Mouse (Mus musculus): ENCODE data around the gene Shisa5. TPM values are rescaled to one million over a fixed set of nuclear protein-coding genes. Genes with fewer than 3 reads are reported as not detected.
A peak's percentile ranks its signal among the peaks of the same experiment; 100 is the strongest.

Shisa5 gene
- polyA plus RNA-seq, 1 experiment from 2014 or later = 122 TPM

DNA sequence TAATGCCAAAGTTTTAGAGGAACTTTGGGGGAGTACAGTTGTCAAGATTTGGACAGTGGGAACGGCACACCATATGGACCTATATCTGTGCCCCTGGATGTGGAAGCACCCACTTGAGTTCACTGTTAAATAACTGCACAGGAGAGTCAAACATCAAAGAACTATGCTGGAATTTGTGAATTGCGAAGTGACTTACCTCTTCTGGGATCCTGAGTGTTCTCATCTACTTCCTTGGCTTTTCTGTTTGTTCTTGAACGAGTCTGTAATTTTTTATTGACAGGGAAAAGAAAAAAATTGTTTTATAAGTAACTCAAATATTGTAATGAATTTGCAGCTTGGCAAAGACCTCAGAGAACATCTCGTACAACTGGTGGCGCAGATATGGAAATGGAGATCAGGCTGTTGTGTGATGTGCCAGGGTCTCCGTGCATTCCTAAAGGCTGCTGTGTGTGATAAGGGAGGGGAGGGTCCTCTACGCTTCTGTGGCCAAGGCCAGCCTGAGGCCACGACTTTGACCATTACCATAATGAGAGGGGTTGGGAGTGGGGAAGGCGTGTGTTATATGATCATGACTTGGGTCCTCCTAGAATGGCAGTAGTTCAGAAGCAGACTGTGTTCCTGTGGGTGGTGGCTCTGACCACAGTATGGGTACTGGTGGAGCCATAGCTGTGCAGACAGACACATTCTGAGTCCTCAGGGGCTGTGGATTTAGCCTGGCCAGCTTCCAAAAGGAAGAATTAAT lies 45.6 kb upstream of the Shisa5 start:
- 57% methylated on average over 9 of the region's 9 CpGs for WGBS
- DNase-seq (ENCODE audit: low spot score) = no peak
- no peaks in the 10 kb centered on the region for H3K27me3 ChIP-seq (ENCODE audit: insufficient read depth, low read length)
- no peak for TF ChIP-seq CTCF (IDR thresholded peaks at IDR 0.05; ENCODE audit: low read depth)
- no peak overlapping the region for H3K4me3 ChIP-seq (replicated peaks; ENCODE audit: low read depth, low read length)
- no peak overlapping the region for H3K27ac ChIP-seq
- no peak overlapping the region for H3K9ac ChIP-seq (ENCODE audit: low read depth, low read length)
- peaks cover 19% of the 10 kb centered on the region; the same call in 1 of the 2 replicates for H3K4me1 ChIP-seq (replicated peaks; ENCODE audit: insufficient read depth, low read length)
- H3K36me3 ChIP-seq (ENCODE audit: insufficient read depth, low read length) = no peaks in the 10 kb centered on the region
- no peak for ATAC-seq (replicated peaks; ENCODE audit: low FRiP score, low read depth)
- no peaks in the 10 kb centered on the region for H3K9me3 ChIP-seq (replicated peaks; ENCODE audit: low read length)
- H3K4me2 ChIP-seq (ENCODE audit: low read length) = peak overlapping the region; percentile 88

GRCm38 (mm10) chr9:108996411-108996810 lies 42.0 kb upstream of the Shisa5 start:
- no peak for TF ChIP-seq CTCF (IDR thresholded peaks at IDR 0.05; ENCODE audit: low read depth)
- ATAC-seq (replicated peaks; ENCODE audit: low FRiP score, low read depth) (peak; percentile 8; the same call in 1 of the 2 replicates), DNase-seq (ENCODE audit: low spot score) (no peak)
- Histone ChIP-seq H3K27ac (peak overlapping the region; percentile 57; the same call in 1 of the 2 replicates), H3K36me3 (ENCODE audit: insufficient read depth, low read length) (no peaks in the 10 kb centered on the region), H3K4me3 (replicated peaks; ENCODE audit: low read depth, low read length) (no peak overlapping the region), H3K9ac (ENCODE audit: low read depth, low read length) (no peak overlapping the region), H3K27me3 (ENCODE audit: insufficient read depth, low read length) (no peaks in the 10 kb centered on the region), H3K9me3 (replicated peaks; ENCODE audit: low read length) (no peaks in the 10 kb centered on the region), H3K4me1 (replicated peaks; ENCODE audit: insufficient read depth, low read length) (no peaks in the 10 kb centered on the region), H3K4me2 (ENCODE audit: low read length) (no peak overlapping the region)
- WGBS = 54% methylated on average over 9 of the region's 9 CpGs

DNA sequence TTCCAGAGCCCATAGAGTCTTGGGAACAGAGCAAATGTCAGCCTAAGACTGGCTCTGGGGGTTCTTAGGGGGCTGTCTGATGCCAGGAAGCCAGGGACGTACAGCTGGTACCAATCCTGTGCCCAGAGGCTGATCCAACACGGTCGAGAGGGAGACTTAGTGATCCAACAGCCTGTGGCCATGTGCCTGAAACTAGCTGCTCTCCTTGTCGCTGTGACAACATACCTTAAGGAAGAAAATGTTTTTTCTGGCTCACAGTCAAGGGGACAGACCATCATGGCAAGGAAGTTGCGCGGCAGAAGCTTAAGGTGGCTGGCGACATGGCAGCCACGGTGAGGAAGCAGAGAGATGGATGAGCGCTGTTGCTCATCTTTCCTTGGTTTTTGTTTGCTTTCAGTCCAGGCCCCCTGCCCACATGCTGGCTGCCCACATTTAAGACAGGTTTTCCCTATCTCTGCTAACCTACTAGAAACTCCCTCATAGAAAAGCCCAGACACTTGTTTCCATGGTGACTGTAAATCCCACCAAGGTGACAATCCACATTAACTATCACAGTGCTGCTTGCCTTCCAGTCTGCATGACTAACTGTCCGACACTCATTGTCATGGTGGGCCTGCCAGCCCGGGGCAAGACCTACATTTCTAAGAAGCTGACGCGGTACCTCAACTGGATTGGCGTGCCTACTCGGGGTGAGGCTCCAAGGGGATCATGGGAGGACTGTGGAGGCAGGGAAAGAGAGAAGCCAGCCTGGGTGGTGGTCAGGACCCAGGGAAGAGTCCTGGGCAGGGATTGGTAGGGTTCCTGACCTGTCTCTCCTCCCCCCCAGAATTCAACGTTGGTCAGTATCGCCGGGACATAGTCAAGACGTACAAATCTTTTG lies 39.8 kb upstream of the Shisa5 start:
- H3K27ac ChIP-seq = no peak overlapping the region
- ATAC-seq (replicated peaks; ENCODE audit: low FRiP score, low read depth) = no peak
- no peak overlapping the region for H3K4me2 ChIP-seq (ENCODE audit: low read length)
- no peak for DNase-seq (ENCODE audit: low spot score)
- no peaks in the 10 kb centered on the region for H3K27me3 ChIP-seq (ENCODE audit: insufficient read depth, low read length)
- TF ChIP-seq CTCF (IDR thresholded peaks at IDR 0.05; ENCODE audit: low read depth) = no peak
- no peak overlapping the region for H3K4me3 ChIP-seq (replicated peaks; ENCODE audit: low read depth, low read length)
- no peaks in the 10 kb centered on the region for H3K9me3 ChIP-seq (replicated peaks; ENCODE audit: low read length)
- WGBS = 77% methylated on average over 19 of the region's 19 CpGs
- H3K9ac ChIP-seq (ENCODE audit: low read depth, low read length) = no peak overlapping the region
- no peaks in the 10 kb centered on the region for H3K4me1 ChIP-seq (replicated peaks; ENCODE audit: insufficient read depth, low read length)
- H3K36me3 ChIP-seq (ENCODE audit: insufficient read depth, low read length) = no peaks in the 10 kb centered on the region

GRCm38 (mm10) chr9:108999167-108999526 lies 39.2 kb upstream of the Shisa5 start:
- H3K27ac ChIP-seq = no peak overlapping the region
- H3K27me3 ChIP-seq (ENCODE audit: insufficient read depth, low read length) = no peaks in the 10 kb centered on the region
- no peak overlapping the region for H3K4me3 ChIP-seq (replicated peaks; ENCODE audit: low read depth, low read length)
- 77% methylated on average over 4 of the region's 4 CpGs for WGBS
- no peak overlapping the region for H3K4me2 ChIP-seq (ENCODE audit: low read length)
- no peak for ATAC-seq (replicated peaks; ENCODE audit: low FRiP score, low read depth)
- H3K9me3 ChIP-seq (replicated peaks; ENCODE audit: low read length) = no peaks in the 10 kb centered on the region
- H3K36me3 ChIP-seq (ENCODE audit: insufficient read depth, low read length) = no peaks in the 10 kb centered on the region
- no peak for DNase-seq (ENCODE audit: low spot score)
- no peak overlapping the region for H3K9ac ChIP-seq (ENCODE audit: low read depth, low read length)
- no peak for TF ChIP-seq CTCF (IDR thresholded peaks at IDR 0.05; ENCODE audit: low read depth)
- H3K4me1 ChIP-seq (replicated peaks; ENCODE audit: insufficient read depth, low read length) = no peaks in the 10 kb centered on the region

DNA sequence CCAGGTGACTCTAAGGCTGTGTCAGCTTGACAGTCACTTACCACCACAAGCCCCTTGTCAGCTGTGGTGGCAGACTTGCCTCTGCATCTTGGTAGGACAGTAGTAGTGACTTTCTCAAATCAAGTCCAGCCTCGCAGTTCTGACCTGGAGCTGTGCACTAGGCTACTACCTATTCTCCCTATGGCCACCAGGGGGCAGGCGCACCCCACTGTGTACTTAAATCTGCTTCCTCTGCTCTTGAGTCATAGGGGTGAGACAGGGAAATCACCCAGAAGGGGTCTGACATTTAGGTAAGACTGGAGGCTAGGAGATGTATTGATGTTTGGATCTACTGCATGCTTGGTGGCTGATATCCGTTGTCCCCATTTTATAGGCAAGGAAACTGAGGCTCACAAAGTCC lies 37.6 kb upstream of the Shisa5 start:
- Histone ChIP-seq H3K4me1 (replicated peaks; ENCODE audit: insufficient read depth, low read length) (no peaks in the 10 kb centered on the region), H3K36me3 (ENCODE audit: insufficient read depth, low read length) (no peaks in the 10 kb centered on the region), H3K9me3 (replicated peaks; ENCODE audit: low read length) (no peaks in the 10 kb centered on the region), H3K27ac (no peak overlapping the region), H3K27me3 (ENCODE audit: insufficient read depth, low read length) (no peaks in the 10 kb centered on the region), H3K4me2 (ENCODE audit: low read length) (no peak overlapping the region), H3K9ac (ENCODE audit: low read depth, low read length) (no peak overlapping the region), H3K4me3 (replicated peaks; ENCODE audit: low read depth, low read length) (no peak overlapping the region)
- peak; percentile 60 for ATAC-seq (replicated peaks; ENCODE audit: low FRiP score, low read depth)
- 12% methylated on average over 3 of the region's 3 CpGs for WGBS
- TF ChIP-seq CTCF (IDR thresholded peaks at IDR 0.05; ENCODE audit: low read depth) = peak; percentile 99
- peak; percentile 90 for DNase-seq (ENCODE audit: low spot score)

GRCm38 (mm10) chr9:109003201-109003600 lies 35.2 kb upstream of the Shisa5 start:
- H3K36me3 ChIP-seq (ENCODE audit: insufficient read depth, low read length) = no peaks in the 10 kb centered on the region
- no peak overlapping the region for H3K27ac ChIP-seq
- H3K4me2 ChIP-seq (ENCODE audit: low read length) = no peak overlapping the region
- 55% methylated on average over 2 of the region's 2 CpGs for WGBS
- no peaks in the 10 kb centered on the region for H3K9me3 ChIP-seq (replicated peaks; ENCODE audit: low read length)
- peak; percentile 86 for TF ChIP-seq CTCF (IDR thresholded peaks at IDR 0.05; ENCODE audit: low read depth)
- DNase-seq (ENCODE audit: low spot score) (peak; percentile 52), ATAC-seq (replicated peaks; ENCODE audit: low FRiP score, low read depth) (no peak)
- H3K27me3 ChIP-seq (ENCODE audit: insufficient read depth, low read length) = no peaks in the 10 kb centered on the region
- H3K4me1 ChIP-seq (replicated peaks; ENCODE audit: insufficient read depth, low read length) = no peaks in the 10 kb centered on the region
- H3K4me3 ChIP-seq (replicated peaks; ENCODE audit: low read depth, low read length) = no peak overlapping the region
- no peak overlapping the region for H3K9ac ChIP-seq (ENCODE audit: low read depth, low read length)
